Mouse (Mus musculus) hindlimb bud, embryonic 11.5 days (tissue): ENCODE measurements around the gene Sstr1.

Experiments
- DNase-seq: peaks from one replicate; pipeline ENCODE4 v3.0.0-alpha.2; 2012; ENCODE audit warnings: low read depth, low spot score; ENCODE audit errors: extremely low spot score

Gene Sstr1

GRCm38 (mm10) chr12:58211163-58212071, at the start of gene Sstr1:
Gene Sstr1, plus strand, starts transcription at chr12:58211772.
- no peak for DNase-seq

GRCm38 (mm10) chr12:58198810-58199209, 12.8 kb upstream of the Sstr1 start:
- DNase-seq = no peak

- DNase-seq = no peak
Observed at GRCm38 (mm10) chr12:58201190-58201589, 10.4 kb upstream of the Sstr1 start.

- DNase-seq = no peak
Observed at GRCm38 (mm10) chr12:58207956-58208355, 3.6 kb upstream of the Sstr1 start.

- no peak for DNase-seq
Observed at GRCm38 (mm10) chr12:58212261-58212923, 820 bp downstream of the Sstr1 start.

GRCm38 (mm10) chr12:58212924-58213450, 1.4 kb downstream of the Sstr1 start:
- DNase-seq = no peak

- peak; percentile 56 for DNase-seq
Observed at GRCm38 (mm10) chr12:58213451-58214288, 2.1 kb downstream of the Sstr1 start.

- DNase-seq = no peak
Observed at GRCm38 (mm10) chr12:58214289-58215136, 2.9 kb downstream of the Sstr1 start.

GRCm38 (mm10) chr12:58216218-58216617, 4.6 kb downstream of the Sstr1 start:
- DNase-seq = no peak

- no peak for DNase-seq
Observed at GRCm38 (mm10) chr12:58219078-58219477, 7.5 kb downstream of the Sstr1 start.

GRCm38 (mm10) chr12:58225644-58226043, 14.1 kb downstream of the Sstr1 start:
- DNase-seq = no peak

- DNase-seq = no peak
Observed at GRCm38 (mm10) chr12:58232489-58232888, 20.9 kb downstream of the Sstr1 start.

- no peak for DNase-seq
Observed at GRCm38 (mm10) chr12:58251901-58252300, 40.3 kb downstream of the Sstr1 start.
